Mouse (Mus musculus) kidney, adult 8-10 months (tissue): ENCODE results near the gene Stt3b.

Experiments used
- DNase-seq, 2 experiments: peaks; one replicate each; pipeline ENCODE4 v3.0.0; 2022

The Stt3b gene

GRCm38 (mm10) chr9:115317049-115317448 lies 6.8 kb upstream of the Stt3b start:
- DNase-seq, result no peak

- DNase-seq, result peak in 1 of 2 experiments; percentile 22
Measured at GRCm38 (mm10) chr9:115314556-115314955, 4.3 kb upstream of the Stt3b start.

- no peak for DNase-seq
Measured at GRCm38 (mm10) chr9:115313830-115314229, 3.6 kb upstream of the Stt3b start.

- DNase-seq, result peak; percentile 85 to 92
Measured at GRCm38 (mm10) chr9:115311223-115311520, 951 bp upstream of the Stt3b start.

GRCm38 (mm10) chr9:115309977-115310345 lies 260 bp downstream of the Stt3b start:
- DNase-seq, result peak; percentile 79 to 83

- DNase-seq, result peak in 1 of 2 experiments; percentile 30
Measured at GRCm38 (mm10) chr9:115309381-115309971, 745 bp downstream of the Stt3b start.

- no peak for DNase-seq
Measured at GRCm38 (mm10) chr9:115308941-115309380, 1.3 kb downstream of the Stt3b start.

GRCm38 (mm10) chr9:115308401-115308800 lies 1.8 kb downstream of the Stt3b start:
- no peak for DNase-seq

- peak in 1 of 2 experiments; percentile 38 for DNase-seq
Measured at GRCm38 (mm10) chr9:115306202-115306601, 4.0 kb downstream of the Stt3b start.

GRCm38 (mm10) chr9:115304149-115304548 lies 6.1 kb downstream of the Stt3b start:
- no peak for DNase-seq

GRCm38 (mm10) chr9:115301593-115301992 lies 8.6 kb downstream of the Stt3b start:
- peak; percentile 35 to 52 for DNase-seq

- no peak for DNase-seq
Measured at GRCm38 (mm10) chr9:115301002-115301579, 9.1 kb downstream of the Stt3b start.

- DNase-seq, result no peak
Measured at GRCm38 (mm10) chr9:115296738-115297137, 13.5 kb downstream of the Stt3b start.

- DNase-seq, result peak; percentile 35 to 41
Measured at GRCm38 (mm10) chr9:115293920-115294594, 16.2 kb downstream of the Stt3b start.

GRCm38 (mm10) chr9:115287774-115288434 lies 22.3 kb downstream of the Stt3b start:
- peak; percentile 46 to 71 for DNase-seq

- DNase-seq, result peak in 1 of 2 experiments; percentile 40
Measured at GRCm38 (mm10) chr9:115284385-115284784, 25.8 kb downstream of the Stt3b start.

- no peak for DNase-seq
Measured at GRCm38 (mm10) chr9:115283403-115283802, 26.8 kb downstream of the Stt3b start.

- DNase-seq, result peak in 1 of 2 experiments; percentile 45
Measured at GRCm38 (mm10) chr9:115278641-115279040, 31.6 kb downstream of the Stt3b start.

- no peak for DNase-seq
Measured at GRCm38 (mm10) chr9:115274806-115275205, 35.4 kb downstream of the Stt3b start.

- DNase-seq, result no peak
Measured at GRCm38 (mm10) chr9:115273095-115273649, 37.0 kb downstream of the Stt3b start.

GRCm38 (mm10) chr9:115272451-115272850 lies 37.8 kb downstream of the Stt3b start:
- peak in 1 of 2 experiments; percentile 29 for DNase-seq

- no peak for DNase-seq
Measured at GRCm38 (mm10) chr9:115271556-115271955, 38.7 kb downstream of the Stt3b start.

GRCm38 (mm10) chr9:115261896-115262295 lies 48.3 kb downstream of the Stt3b start:
- no peak for DNase-seq
